Mouse (Mus musculus) heart, postnatal 0 days (tissue): ENCODE data around the gene Lrrc3c.

ENCODE experiments used
- CTCF ChIP-seq: IDR thresholded peaks from 2 replicates; pipeline ENCODE4 v1.5.1; 2016; ENCODE audit warnings: antibody characterized with exemption, control low read depth, low read depth
- EP300 ChIP-seq: IDR thresholded peaks from 2 replicates; pipeline ENCODE4 v1.6.1; 2016; ENCODE audit warnings: antibody characterized with exemption, low read depth

DNA sequence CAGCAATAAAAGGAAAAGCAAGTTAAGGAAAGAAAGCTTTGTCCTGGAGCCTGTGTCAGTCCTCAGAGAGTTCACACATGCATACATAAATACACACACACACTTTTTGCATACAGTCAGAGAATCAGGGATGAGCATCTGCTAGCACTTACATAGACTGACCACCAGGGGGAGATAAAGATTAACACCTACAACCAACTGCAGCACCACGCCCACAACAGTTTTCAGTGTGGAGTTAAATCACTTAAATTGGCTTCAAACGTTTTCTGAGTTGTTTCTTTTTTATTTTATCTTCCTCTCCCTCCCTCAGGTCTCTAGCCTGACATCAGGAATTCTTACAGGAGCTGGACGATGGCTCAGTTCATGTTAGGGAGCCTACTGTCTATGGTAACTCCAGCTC is 8.7 kb downstream of the Lrrc3c start:
- peak; percentile 81 for TF ChIP-seq CTCF
- no peak for TF ChIP-seq EP300
